Mouse (Mus musculus) kidney, adult 2 months (tissue): ENCODE measurements around the gene Wdr61.

ENCODE experiments used
- CTCF ChIP-seq: fragments of 200-500 bp; conservative IDR thresholded peaks from 2 replicates; pipeline ENCODE4 v1.5.1; 2011; ENCODE audit warnings: low read depth, mild to moderate bottlenecking, control low read depth, low read length, moderate library complexity, mixed read lengths; ENCODE audit not compliant: insufficient read depth, insufficient read length
- POLR2A ChIP-seq: fragments of 200-500 bp; IDR thresholded peaks from one replicate; pipeline ENCODE4 v1.6.1; 2011; ENCODE audit warnings: low read depth, low read length, control low read depth

DNA sequence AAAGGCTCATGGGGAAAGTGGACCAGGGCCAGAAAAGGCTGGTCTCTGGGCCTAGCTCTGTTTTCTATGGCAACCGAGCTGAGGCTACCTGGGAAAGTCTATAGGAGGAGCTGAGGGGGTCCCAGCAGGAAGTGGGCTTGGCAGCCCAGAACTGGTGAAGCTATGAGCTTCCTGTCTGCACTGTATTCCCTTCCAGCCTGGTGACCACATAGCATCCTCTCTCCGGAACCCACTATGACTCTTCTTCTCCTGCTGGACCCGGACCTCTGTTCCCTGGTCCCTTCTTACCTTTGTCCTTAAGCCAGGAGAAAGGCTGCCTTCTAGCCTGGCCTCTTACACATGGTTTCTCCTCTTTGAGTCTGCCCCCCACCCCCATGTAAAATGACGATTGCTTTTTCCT is 9.6 kb upstream of the Wdr61 start:
- no peak for TF ChIP-seq CTCF
- no peak for TF ChIP-seq POLR2A
